Mouse (Mus musculus): Measurements from ENCODE around the gene Sult1a1.

- no peak for TF ChIP-seq CTCF (IDR thresholded peaks at IDR 0.05; ENCODE audit: borderline replicate concordance, extremely low read depth, insufficient read depth, insufficient read length)
- TF ChIP-seq POLR2A (IDR thresholded peaks at IDR 0.05; ENCODE audit: borderline replicate concordance, extremely low read depth, insufficient read depth, insufficient read length, poor library complexity, severe bottlenecking): no peak
These were observed 39.4 kb upstream of the Sult1a1 start for GRCm38 (mm10) chr7:126715679-126716078.
